Mouse (Mus musculus): ENCODE measurements around the gene Bcar3. TPM values are rescaled to one million over a fixed set of nuclear protein-coding genes. Genes with fewer than 3 reads are reported as not detected.

Bcar3 gene
- total RNA-seq, 4 experiments from 2014 or later, result 3.9 to 8.2 (median 5.2) TPM

DNA sequence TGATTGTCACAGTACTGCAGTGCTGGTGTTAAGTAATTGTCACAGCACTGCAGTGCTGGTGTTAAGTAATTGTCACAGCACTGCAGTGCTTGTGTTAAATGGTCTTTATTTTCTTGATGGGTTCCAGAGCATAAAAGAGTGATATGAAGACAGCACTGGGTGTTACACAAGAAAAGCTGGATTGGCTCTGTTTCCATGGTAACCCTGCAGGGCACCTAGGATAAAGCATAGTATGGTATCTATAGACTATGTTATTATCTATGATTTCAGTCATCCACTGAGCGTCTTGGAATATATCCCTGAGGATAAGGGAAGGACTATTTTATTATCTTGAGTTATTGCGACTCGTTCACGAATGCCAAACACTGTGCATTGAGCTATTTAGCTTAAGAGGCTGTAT lies 162.9 kb downstream of the Bcar3 start:
- DNase-seq (ENCODE audit: low spot score), result no peak

DNA sequence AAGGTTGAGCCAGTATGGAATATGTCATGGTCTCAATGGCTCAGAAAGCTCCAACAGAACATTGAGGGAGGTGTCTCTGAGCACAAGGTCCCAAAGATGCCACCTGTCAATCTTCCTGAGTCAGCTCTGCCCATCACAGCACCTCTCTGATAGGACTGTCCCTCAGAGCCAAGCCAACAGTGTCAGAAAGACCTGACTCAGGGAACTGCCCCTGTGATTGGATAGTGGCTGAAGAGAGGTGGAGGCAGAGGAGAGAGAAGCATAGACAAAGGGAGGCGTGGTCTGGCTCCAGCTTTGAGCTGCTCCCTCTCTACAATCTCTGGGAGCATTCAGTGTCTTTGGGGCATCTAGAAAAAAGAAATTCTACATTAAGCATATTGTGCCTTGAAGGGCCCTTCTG lies 163.8 kb downstream of the Bcar3 start:
- no peak for DNase-seq (ENCODE audit: low spot score)

DNA sequence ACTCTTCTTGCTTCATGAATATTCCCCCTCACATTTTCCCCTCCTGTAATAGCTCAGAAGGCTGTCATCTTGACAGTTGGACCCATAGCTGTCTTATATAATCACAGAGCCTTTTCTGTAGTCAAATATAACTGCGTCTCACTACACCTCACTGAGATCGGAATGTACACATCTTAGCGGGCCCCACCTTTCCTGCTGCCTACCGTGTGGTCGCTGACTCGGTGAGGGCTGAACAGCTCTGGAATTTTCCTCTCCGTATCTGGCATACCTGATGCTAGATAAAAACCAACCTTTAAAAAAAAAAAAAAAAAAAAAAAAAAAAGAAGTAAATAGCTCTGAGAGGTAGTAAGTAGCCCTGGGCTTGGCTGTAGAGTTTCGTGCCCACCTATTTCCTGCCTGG lies 164.8 kb downstream of the Bcar3 start:
- DNase-seq (ENCODE audit: low spot score), result no peak

DNA sequence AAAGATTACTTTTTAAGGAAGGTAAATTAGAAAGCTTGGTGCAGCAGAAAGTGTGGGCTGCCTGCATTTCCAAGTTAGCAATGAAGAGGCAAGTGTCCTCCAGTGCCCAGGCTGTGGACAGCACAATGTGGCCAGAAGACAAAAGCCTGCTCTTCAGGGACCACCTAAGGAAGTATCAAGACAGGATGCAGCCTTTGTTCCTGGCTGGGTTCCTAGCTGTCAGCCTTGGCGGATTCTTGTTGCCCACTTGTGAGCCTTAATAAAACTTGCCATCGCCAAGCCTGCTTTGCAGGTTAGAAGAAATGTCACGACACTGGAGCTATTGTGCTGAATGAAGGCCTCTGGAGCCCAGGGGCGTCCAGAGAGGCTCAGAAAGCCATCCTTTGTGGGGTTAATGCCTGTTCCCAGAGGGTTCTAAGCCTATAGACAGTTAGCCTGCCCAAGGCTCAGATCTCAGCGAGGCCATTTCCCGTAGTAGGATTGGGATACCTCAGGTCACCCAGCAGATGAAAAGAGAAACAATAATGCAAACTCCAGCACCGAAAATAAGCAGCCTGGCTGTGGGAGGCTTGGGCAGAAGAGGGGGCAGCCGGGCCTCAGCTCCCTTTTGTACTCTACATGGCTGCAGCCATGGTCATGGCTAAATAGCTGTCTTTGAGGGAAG lies 167.0 kb downstream of the Bcar3 start:
- no peak for DNase-seq (ENCODE audit: low spot score)

DNA sequence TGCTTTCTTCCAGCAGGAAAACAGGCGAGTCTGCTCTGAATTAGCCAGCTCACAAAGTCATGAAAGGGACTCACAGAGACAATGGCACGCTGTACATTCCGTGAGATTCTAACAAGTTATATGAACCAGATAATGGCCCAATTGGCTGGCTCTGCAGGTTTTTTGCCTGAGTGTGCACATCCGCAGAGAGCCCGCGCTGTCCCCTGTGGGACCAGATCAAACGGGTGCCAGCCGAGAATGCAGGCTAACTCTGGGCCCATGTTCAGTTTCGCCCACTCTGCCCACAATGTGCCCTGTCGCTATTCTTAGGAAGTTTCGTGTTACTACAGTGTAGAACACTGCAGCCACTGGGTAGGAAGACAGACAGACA lies 167.6 kb downstream of the Bcar3 start:
- DNase-seq (ENCODE audit: low spot score), result no peak

DNA sequence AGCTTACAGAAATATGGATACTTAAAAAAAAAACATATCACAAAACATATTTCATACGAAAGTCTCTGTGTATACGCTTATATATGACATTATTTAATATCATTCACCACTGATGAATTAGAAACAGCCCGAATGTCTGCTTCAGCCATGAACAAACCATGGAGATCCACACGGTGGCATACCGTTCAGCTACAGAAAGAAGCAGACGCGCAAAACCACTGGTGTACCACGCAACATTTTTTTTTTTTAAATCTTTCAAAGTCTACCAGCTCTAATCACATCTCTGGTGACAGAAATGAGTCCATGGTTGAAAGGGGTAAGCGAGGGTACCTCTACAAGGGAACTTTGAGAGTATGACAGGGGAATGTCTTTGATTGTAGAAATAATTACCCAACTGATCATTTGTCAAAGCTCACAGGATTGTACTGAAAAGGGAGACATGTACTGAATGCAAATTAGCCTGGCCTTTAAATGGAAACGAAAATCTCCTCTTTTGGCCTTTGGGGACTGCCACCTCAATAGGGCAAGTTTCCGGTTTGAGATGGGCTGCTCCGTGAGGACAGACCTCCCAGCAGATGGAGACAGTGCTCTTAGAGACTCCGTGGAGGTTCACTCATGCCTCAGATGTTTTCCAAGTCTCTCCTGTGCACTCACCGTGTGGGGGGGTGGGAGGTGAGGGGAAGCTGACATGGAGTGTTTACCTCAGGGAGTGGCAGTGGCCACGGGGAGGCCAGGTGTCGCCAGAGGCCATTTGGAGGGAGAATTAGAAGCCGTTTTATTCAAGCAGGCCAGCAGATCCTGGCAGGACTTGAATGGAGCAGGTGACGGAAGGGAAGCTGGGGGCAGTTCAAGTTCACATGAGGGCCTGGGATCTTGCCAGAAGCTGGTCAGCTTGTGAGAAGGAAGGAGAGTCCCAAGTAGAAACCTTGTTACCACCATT lies 168.3 kb downstream of the Bcar3 start:
- DNase-seq (ENCODE audit: low spot score), result peak; percentile 45

DNA sequence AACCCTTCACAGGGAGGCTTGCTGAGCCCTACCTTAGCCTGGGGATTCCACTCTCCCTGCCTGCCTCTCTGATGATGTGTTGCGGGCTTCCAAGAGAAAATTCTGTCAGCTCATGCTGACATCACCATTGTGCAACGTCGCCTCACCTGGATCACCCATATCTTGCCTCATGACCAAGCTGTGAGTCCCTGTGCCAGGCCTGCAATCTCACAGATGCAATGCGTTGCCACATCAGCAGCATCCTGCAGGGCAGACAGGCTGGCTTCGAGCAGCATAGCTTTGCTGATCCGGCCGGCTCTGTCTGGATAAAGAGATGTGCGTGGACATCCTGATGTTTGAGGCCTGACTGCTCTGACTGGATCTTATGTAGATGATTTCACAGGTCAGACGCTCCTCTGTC lies 169.2 kb downstream of the Bcar3 start:
- DNase-seq (ENCODE audit: low spot score), result no peak

DNA sequence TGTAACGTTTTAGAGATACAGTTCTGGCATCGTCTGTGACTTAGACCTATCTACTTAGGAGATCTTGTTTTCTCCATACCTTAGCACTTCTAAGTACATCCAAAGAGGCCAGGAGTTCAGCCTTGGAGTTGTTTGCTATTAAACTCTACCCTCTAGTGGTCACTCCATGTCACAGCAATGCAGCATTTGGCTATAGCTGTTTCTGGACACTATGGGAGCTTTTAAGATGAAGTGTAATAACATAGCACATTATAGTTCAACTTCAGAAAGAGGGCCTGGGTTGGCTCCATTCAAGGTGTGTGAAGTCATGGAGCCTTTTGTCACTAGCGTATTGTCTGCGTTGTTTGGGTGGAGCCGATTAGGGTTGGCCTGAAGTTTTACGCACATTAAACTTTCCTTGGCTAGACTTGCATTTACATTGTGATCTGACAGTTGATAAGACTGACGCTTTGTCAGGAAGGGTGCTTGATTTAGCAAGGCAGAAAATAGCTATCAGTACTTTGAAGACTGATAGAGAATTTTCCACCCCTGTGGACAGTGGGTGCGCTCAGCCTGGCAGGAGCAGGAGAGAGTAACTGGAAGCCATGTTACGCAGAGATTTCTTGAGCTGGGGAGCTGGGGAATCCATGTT lies 172.3 kb downstream of the Bcar3 start:
- DNase-seq (ENCODE audit: low spot score), result peak; percentile 72

DNA sequence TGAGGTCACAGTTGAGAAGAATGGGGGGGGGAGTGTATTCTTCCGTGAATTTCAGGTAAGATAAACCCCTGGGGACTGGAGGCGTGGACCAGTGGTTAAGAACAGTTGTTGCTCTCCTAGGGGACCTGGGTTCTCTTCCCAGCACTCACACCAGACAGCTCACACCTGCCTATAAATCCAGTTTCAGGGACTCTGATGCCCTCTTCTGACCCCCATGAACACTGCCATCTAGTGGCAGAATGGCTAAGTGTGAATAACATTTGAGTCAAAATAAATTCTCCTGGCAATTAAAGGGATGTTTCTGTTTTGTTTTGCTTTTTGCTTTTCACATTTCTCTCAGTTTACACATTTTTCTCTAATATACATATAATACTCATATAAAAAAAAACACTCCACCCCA lies 174.0 kb downstream of the Bcar3 start:
- DNase-seq (ENCODE audit: low spot score), result no peak

DNA sequence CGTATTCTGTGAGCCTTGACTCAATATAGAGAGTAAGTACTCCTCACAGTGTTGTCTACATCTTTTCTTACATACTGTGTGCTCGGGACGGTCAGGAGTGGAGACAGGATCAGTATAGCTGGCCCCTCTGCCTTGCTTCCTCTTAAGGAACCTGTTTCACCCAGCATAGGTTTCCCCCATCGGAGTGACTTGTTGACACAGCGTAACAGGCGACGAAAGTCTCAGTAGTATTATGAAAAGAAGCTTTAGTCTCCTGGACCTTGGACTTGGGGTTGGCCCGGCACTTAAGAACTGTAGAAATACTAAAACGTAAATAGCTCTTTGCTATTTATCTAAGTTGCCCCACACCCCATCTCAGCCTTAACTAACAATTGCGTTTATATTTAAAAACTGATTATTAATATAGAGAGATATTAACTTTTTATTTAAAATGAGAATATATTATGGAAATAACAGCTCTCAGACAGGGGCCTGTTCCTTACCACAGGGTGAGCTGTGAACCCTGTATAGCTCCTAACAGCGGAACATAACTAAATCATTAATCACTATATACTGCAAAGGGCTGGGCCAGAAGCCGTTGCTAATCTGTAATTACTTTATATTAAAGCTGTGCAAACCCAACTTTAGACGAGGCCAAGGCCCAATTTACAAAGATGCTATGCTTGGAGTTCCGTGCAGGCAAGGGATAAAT lies 176.5 kb downstream of the Bcar3 start:
- no peak for DNase-seq (ENCODE audit: low spot score)

DNA sequence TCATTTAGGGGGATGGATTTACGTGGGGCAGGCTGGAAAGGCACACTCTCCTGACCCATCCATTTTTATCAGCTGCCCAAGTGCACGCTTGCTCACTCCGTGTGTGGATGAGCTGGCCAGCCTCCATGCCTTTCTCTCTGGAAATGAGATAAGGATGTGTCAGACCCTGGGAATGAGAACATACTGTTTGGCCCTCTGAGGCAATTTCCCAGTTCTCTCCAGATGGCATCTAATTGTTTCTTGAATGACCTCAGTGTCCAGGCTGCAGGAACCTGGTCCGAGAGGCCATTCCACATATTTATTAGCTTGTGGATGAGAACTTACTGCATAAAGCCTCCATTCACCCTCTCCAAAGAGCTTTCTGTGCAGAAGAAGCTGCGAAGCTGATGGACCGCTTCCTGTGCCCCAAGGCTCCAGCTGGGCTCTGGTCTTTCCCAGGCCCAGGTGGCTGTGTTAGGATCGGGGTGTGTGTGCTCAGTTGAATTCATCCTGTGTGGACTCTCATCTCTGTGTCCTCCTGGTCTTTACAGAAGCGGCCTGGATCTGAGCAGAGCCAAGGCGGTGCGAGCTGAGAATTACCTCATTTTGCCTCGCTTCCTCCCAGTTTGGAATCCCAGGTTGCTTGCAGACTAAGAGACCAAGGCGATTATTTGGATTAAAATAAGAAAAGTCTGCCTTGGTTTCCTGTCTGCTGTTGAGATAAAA lies 177.2 kb downstream of the Bcar3 start:
- DNase-seq (ENCODE audit: low spot score), result no peak

DNA sequence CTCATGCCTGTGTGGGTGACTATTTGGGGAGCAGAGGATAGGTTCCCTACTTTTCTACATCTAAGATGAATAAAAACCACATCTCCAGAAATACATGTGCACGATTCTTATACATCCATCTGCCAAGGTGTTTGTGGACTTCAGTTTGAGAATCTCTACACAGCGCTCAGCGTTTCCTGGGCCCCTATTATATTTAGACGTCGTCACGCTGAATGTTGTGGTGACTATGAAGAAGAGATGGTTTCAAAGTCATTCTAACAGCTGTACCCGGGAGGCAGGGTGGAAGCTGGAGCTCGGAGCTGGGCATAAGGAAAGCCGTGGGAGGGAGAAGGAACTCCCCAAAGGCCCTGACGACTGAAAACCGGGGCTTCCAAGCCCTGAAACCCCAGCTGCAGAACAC lies 178.5 kb downstream of the Bcar3 start:
- no peak for DNase-seq (ENCODE audit: low spot score)

DNA sequence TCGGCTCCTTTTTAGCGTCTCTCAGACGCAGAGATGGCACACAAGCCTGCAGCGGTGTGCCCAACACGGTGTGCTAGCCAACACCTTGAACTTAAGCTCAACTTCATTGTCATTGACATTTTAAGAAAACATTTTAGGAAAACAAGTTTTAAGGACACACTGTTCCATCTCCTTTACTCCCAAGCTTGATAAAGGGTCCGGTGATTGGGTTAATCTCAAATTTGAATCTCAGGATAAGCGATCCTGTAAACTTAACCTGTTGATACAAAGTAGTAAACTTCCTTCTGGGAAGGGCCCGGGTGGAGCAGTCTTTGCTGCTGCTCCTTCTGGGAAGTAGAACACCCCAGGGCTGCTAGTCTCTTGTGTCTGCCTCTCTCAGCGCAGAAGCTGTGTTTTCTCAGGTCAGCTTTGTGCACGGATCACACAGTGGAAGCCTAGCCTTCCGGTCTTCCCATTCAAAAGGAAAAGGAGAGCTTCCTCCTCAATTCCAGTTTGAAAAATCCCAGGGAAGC lies 179.6 kb downstream of the Bcar3 start:
- no peak for DNase-seq (ENCODE audit: low spot score)

DNA sequence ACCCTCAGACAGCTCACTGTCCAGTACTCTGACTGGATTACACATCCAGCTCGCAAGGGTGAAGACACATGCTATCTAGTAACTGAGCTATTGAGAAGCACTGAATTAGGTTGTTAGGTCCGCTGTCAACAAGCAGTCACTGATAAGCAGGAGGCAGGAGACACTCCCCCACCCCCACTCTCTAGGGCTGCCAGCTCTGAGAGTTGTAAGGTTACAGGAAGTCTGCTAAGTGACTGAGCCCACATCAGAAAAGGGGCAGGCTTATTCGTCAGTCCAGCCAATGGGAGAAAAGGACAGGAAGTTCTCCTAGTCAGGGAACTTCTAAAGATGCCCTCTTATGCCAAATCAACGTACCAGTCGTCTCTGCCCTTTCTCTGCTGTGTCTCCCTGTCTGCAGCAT lies 180.1 kb downstream of the Bcar3 start:
- DNase-seq (ENCODE audit: low spot score), result peak; percentile 78

DNA sequence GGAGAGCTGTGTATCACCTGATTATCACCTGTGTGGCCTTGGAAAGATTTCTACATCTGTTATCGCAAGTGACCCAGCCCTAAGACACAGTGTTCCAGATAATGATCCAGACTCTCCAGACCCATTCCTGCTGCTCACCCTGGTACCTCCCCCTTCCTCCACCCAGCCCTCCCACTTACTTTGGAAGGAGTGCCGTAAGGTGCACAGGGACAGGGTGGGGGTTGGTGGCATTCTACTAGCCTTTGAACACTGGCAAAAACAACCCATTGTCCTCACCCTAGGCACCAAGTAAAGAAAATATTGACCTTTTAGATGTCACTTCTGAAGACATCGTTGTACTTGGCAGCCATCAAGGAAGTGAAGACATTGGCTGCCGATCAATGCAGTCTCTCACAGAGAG lies 180.9 kb downstream of the Bcar3 start:
- DNase-seq (ENCODE audit: low spot score), result no peak

DNA sequence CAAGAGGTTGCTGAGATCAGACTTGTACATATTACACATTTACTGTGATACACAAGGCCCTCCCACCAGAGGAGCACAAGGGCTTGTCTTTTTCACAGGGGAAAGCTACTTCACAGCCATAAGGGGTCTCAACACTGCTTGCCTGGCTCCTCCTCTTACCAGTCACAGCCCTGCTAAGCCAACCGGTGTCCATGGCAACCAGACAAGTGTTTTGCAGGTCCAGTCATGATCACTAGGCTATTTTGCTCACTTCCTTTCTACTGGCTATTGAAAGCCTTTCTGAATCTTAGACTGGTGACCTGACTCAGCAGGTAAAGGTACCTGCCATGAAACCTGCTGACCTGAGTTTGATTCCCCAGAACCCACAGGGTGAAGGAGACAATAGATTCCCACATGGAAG lies 181.8 kb downstream of the Bcar3 start:
- no peak for DNase-seq (ENCODE audit: low spot score)

DNA sequence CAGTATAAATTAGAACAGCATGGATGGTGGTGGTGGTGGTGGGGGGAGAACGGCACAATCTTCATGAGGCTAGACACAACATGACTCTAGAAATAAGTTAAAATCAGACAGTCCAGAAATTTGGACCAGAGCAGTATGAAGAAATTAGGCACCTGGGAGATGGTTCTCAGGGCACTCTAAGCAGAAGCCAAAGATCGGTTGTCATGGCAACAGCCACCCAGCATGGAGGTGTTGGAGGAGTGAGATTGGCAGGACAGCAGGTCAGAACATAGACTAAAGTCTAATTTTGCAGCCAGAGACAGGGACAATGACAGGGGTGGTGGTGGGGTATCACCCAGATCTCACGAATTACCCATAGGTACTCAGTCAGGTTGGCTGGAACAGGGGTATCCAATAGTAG lies 182.7 kb downstream of the Bcar3 start:
- no peak for DNase-seq (ENCODE audit: low spot score)

DNA sequence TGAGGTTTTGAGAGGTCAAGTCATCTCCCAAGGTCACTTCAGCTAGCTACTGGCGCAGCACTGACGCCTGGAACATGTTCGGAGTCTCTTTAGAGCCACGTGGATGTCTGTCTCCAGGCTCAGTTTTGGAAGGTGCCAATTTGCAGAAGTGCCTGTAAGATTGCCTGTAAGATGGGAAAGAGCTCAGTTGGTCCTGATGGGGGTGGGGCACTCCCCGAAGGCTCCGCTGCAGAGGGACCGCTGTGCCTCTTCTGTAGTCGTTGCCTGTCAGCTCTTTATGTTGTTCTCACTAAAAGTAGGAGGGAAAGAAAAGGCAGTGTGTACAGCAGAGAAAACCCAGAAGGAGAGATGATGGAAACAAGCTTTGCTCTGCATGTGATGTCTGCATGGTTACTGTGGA lies 183.6 kb downstream of the Bcar3 start:
- no peak for DNase-seq (ENCODE audit: low spot score)

DNA sequence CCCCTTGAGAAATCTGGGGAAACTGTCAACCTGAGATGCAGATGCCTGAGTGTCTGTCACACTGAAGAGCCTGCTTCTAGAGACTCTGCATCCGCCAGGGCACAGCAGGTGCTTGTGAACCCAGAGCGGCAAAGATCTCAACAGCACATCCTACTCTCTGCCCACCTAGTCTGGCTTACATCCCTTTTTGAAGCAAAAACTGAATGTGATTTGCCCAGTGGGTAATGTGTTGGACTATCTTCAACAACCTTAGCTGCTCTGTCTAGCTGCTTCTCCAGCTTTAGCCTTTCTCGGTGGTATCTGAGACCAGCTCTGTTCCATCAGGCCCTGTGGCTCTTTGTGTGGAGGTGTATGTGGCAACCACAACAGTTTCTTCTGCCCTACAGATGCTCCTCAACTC lies 184.8 kb downstream of the Bcar3 start:
- DNase-seq (ENCODE audit: low spot score), result no peak

DNA sequence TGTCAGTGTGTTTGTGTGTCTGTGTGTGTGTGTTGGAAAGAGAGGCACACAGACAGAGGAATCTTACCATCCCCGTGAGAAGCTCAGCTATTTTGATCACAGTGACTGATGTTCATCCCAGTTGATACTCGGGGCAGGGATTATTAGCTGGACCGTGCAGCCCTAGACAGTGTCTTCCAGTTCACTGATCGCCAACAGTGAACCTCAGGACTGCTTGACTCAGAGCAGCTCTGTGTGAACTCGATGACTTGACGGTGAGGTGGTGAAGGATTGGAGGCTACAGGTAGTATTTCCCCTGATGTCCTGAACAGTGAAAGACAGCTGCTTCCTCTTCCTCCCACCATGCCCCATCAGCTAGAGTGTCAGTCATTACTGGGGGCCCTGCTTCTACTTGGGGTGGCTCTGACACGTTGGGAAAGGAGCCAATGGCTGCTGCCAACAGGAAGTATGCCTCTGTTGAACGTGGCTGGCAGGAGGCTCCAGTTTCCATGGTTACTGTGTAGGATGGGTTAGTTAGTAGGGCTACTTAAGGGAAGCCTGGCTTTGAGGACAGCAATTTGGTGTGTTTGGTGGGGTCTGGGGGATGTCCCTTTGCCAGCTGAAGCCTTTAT lies 186.2 kb downstream of the Bcar3 start:
- DNase-seq (ENCODE audit: low spot score), result no peak

DNA sequence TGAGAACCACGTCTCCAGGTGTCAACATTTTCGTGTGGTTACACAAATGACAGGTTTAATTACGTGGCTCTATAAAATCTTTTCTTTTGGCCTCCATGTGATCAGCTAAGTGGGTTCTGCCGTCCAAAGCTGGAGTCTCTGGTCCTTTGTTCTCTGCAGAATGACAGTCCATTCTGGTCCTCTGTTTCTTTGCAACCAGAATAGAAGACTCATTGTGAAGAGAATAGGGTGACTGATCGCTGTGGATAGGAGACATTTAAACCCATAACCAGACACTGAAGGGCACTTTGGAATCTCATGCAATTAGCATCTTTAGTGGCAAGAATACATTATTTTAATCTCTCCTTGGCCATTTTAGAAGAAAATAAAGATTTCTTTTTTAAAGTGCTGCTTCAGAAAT lies 187.1 kb downstream of the Bcar3 start:
- DNase-seq (ENCODE audit: low spot score), result no peak

Data from heart, adult 8-10 months (tissue).